Mouse (Mus musculus): ENCODE measurements around the gene Rlim. TPM values are rescaled to one million over a fixed set of nuclear protein-coding genes. Genes with fewer than 3 reads are reported as not detected.

Gene Rlim
- 50.8 and 69.9 TPM in 2 replicates for total RNA-seq (2012; rRNA removed)

DNA sequence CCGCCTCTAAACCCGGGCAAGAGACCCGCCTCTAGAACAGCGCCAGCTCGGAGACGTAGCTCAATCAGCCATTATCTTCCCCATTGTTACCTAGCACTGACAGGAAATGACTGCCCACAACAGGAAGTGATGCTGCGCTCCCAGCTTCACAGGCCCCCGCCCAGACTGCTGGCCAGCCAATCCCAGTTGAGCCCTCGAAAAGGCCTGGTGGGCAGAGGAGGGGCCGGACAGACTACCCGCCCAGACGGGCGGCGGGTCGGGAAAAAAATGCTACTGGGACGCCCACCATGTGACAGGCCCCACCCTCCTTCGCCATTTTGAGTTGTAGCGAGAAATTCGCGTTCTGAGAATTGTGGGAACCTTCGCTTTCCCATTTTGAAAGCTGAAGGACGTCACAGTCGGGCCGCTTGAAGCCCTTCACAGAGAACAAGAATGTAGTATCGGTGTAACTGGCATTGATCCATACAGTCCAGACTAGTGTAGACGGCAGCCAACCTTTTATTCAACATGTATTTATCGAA lies at the start of gene Rlim:
Gene Rlim, minus strand, starts transcription at position 116 of the 521 bp plus-strand sequence.
- Histone ChIP-seq H3K27ac (ENCODE audit: insufficient read depth, low read depth, low read length, poor library complexity, severe bottlenecking) (peak within 1 kb of the TSS; percentile 96), H3K4me3 (ENCODE audit: insufficient read depth in 1 of 2, low read depth in 1 of 2, low read length in 2 of 2, poor library complexity in 1 of 2, severe bottlenecking in 1 of 2) (peak within 1 kb of the TSS; percentile 82 to 99), H3K9me3 (ENCODE audit: control insufficient read depth, insufficient read depth, low read depth, low read length) (no peaks in the 10 kb centered on the region), H3K4me1 (ENCODE audit: control insufficient read depth in 2 of 2, insufficient read depth in 2 of 2, low read length in 2 of 2, poor library complexity in 1 of 2) (peaks cover 0 to 6% of the 10 kb centered on the region in 2 experiments; a peak in 3 of 4 replicates), H3K9ac (ENCODE audit: insufficient read depth, low read depth, low read length, poor library complexity, severe bottlenecking) (peak within 1 kb of the TSS; percentile 99), H3K36me3 (ENCODE audit: control insufficient read depth, insufficient read depth, low read length, poor library complexity, severe bottlenecking) (no peaks in the 10 kb centered on the region; the same call in 1 of the 2 replicates)
- in situ Hi-C loops (cut with MboI; ENCODE audit: low sequenced_read_pairs in 2 of 2, unreplicated experiment in 2 of 2): no loop called here
- DNase-seq (ENCODE audit: low read depth, low spot score): peak; percentile 80
- TF ChIP-seq ZC3H11A (IDR thresholded peaks at IDR 0.05; ENCODE audit: borderline replicate concordance, low read depth, low read length) (no peak), HCFC1 (IDR thresholded peaks at IDR 0.05; ENCODE audit: borderline replicate concordance, insufficient read depth, low read length) (0 out of 2 replicates have a peak, but pooled peaks have one; percentile 18), CHD2 (IDR thresholded peaks at IDR 0.05; ENCODE audit: low read depth, low read length) (no peak), MAFK (IDR thresholded peaks at IDR 0.05; ENCODE audit: insufficient read depth, low read depth, low read length) (no peak), ZNF384 (IDR thresholded peaks at IDR 0.05; ENCODE audit: low read depth, low read length) (peak; percentile 85; the same call in 1 of the 2 replicates)

DNA sequence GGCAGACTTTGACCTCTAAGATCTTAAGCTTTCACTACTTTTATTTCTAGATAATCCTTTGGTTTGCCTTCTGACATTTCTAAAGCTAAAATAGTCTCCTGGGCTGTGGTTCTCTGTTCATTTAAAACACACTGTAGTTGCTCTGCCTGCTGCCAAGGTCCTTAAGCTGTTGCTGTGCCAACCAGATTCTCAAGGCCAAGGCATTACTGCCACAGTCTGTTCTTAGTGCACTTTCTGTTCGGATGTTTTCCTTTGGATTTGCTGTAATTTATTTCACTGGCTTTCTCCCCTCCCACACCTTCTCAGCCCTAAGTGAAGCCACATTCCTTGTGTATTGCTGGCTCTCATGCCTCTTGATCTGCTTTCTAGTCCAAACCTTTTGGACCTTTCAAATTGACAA lies 36.1 kb upstream of the Rlim start:
- H3K9ac ChIP-seq (ENCODE audit: insufficient read depth, low read depth, low read length, poor library complexity, severe bottlenecking): no peak overlapping the region
- H3K4me3 ChIP-seq (ENCODE audit: insufficient read depth in 1 of 2, low read depth in 1 of 2, low read length in 2 of 2, poor library complexity in 1 of 2, severe bottlenecking in 1 of 2): no peak overlapping the region
- H3K9me3 ChIP-seq (ENCODE audit: control insufficient read depth, insufficient read depth, low read depth, low read length): no peaks in the 10 kb centered on the region
- no peaks in the 10 kb centered on the region for H3K4me1 ChIP-seq (ENCODE audit: control insufficient read depth in 2 of 2, insufficient read depth in 2 of 2, low read length in 2 of 2, poor library complexity in 1 of 2)
- DNase-seq (ENCODE audit: low read depth, low spot score): no peak
- TF ChIP-seq ZC3H11A (IDR thresholded peaks at IDR 0.05; ENCODE audit: borderline replicate concordance, low read depth, low read length) (no peak), ZNF384 (IDR thresholded peaks at IDR 0.05; ENCODE audit: low read depth, low read length) (no peak), CHD2 (IDR thresholded peaks at IDR 0.05; ENCODE audit: low read depth, low read length) (no peak)
- H3K36me3 ChIP-seq (ENCODE audit: control insufficient read depth, insufficient read depth, low read length, poor library complexity, severe bottlenecking): no peaks in the 10 kb centered on the region
- in situ Hi-C loops (cut with MboI; ENCODE audit: low sequenced_read_pairs in 2 of 2, unreplicated experiment in 2 of 2): no loop called here
- no peak overlapping the region for H3K27ac ChIP-seq (ENCODE audit: insufficient read depth, low read depth, low read length, poor library complexity, severe bottlenecking)

DNA sequence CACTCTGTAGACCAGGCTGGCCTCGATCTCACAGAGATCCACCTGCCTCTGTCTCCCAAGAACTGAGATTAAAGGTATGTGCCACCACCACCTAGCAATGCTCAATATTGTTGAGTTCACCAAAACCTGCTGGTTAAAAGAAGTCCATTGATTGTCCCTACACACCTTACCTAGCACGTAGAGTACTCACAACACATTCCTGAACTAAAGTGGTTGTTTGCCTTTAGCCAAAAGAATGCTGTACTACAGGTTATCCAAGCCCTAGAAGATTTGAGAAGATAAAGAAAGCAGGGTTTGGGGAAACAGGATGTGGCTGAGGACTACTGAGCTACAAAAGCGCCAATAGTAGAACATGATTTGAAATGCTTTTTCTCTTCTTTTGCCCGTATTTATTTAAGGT lies 34.0 kb upstream of the Rlim start:
- H3K9me3 ChIP-seq (ENCODE audit: control insufficient read depth, insufficient read depth, low read depth, low read length): no peaks in the 10 kb centered on the region
- in situ Hi-C loops (cut with MboI; ENCODE audit: low sequenced_read_pairs in 2 of 2, unreplicated experiment in 2 of 2): no loop called here
- no peak overlapping the region for H3K4me3 ChIP-seq (ENCODE audit: insufficient read depth in 1 of 2, low read depth in 1 of 2, low read length in 2 of 2, poor library complexity in 1 of 2, severe bottlenecking in 1 of 2)
- H3K36me3 ChIP-seq (ENCODE audit: control insufficient read depth, insufficient read depth, low read length, poor library complexity, severe bottlenecking): no peaks in the 10 kb centered on the region
- no peak overlapping the region for H3K9ac ChIP-seq (ENCODE audit: insufficient read depth, low read depth, low read length, poor library complexity, severe bottlenecking)
- no peaks in the 10 kb centered on the region for H3K4me1 ChIP-seq (ENCODE audit: control insufficient read depth in 2 of 2, insufficient read depth in 2 of 2, low read length in 2 of 2, poor library complexity in 1 of 2)
- no peak for DNase-seq (ENCODE audit: low read depth, low spot score)
- TF ChIP-seq MAFK (IDR thresholded peaks at IDR 0.05; ENCODE audit: insufficient read depth, low read depth, low read length): no peak
- no peak for TF ChIP-seq ZC3H11A (IDR thresholded peaks at IDR 0.05; ENCODE audit: borderline replicate concordance, low read depth, low read length)
- no peak for TF ChIP-seq ZNF384 (IDR thresholded peaks at IDR 0.05; ENCODE audit: low read depth, low read length)
- no peak for TF ChIP-seq HCFC1 (IDR thresholded peaks at IDR 0.05; ENCODE audit: borderline replicate concordance, insufficient read depth, low read length)
- no peak for TF ChIP-seq CHD2 (IDR thresholded peaks at IDR 0.05; ENCODE audit: low read depth, low read length)
- H3K27ac ChIP-seq (ENCODE audit: insufficient read depth, low read depth, low read length, poor library complexity, severe bottlenecking): no peak overlapping the region

DNA sequence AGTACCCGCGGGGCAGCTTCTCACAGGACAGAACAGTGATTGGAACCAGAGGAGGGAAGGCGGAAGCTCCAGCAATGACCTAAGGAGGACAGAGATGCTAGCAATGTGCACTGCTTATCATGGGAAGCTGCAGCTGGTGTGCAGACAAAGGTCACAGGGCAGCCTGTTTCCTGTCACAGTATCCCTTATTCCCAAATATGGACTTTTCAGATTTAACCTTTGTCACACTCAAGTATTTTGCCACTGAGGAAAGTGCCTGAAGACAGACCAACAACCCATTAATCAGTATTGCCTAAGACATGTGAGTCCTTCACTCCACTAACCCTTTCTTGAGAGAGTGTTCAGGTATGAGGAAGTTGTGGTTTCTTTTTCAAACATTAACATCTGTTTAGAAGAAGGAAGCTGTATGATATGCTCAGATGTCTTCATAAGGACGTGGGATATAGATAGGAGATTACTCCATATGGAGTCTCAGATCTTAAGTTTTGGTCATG lies 32.3 kb upstream of the Rlim start:
- in situ Hi-C loops (cut with MboI; ENCODE audit: low sequenced_read_pairs in 2 of 2, unreplicated experiment in 2 of 2): no loop called here
- TF ChIP-seq ZC3H11A (IDR thresholded peaks at IDR 0.05; ENCODE audit: borderline replicate concordance, low read depth, low read length) (no peak), CHD2 (IDR thresholded peaks at IDR 0.05; ENCODE audit: low read depth, low read length) (no peak), ZNF384 (IDR thresholded peaks at IDR 0.05; ENCODE audit: low read depth, low read length) (no peak), HCFC1 (IDR thresholded peaks at IDR 0.05; ENCODE audit: borderline replicate concordance, insufficient read depth, low read length) (no peak), MAFK (IDR thresholded peaks at IDR 0.05; ENCODE audit: insufficient read depth, low read depth, low read length) (no peak)
- no peaks in the 10 kb centered on the region for H3K9me3 ChIP-seq (ENCODE audit: control insufficient read depth, insufficient read depth, low read depth, low read length)
- H3K9ac ChIP-seq (ENCODE audit: insufficient read depth, low read depth, low read length, poor library complexity, severe bottlenecking): no peak overlapping the region
- no peak for DNase-seq (ENCODE audit: low read depth, low spot score)
- H3K27ac ChIP-seq (ENCODE audit: insufficient read depth, low read depth, low read length, poor library complexity, severe bottlenecking): no peak overlapping the region
- no peaks in the 10 kb centered on the region for H3K36me3 ChIP-seq (ENCODE audit: control insufficient read depth, insufficient read depth, low read length, poor library complexity, severe bottlenecking)
- no peaks in the 10 kb centered on the region for H3K4me1 ChIP-seq (ENCODE audit: control insufficient read depth in 2 of 2, insufficient read depth in 2 of 2, low read length in 2 of 2, poor library complexity in 1 of 2)
- H3K4me3 ChIP-seq (ENCODE audit: insufficient read depth in 1 of 2, low read depth in 1 of 2, low read length in 2 of 2, poor library complexity in 1 of 2, severe bottlenecking in 1 of 2): no peak overlapping the region
